18 mouse cellular contexts compared by ENCODE assay signal in the genomic region with DNA sequence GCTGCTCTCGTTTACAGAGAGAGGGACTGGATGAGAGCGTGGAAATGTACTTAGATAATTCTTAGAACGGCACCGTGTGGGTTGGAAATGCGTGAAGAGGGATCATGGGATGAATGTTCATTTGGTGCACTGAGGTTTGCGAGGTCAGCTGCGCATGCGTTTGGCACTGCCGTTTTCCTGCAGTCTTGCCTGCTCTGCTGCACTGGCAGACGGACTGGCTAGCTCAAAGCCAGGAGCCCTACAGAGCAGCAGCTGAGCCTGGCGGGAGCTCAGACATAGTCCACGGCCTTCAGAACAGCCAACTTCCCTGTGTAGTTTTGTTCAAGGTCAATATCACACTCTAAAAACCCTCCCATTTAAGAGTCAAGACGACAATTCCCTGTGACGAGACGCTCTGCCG. TPM values are rescaled to one million over a fixed set of nuclear protein-coding genes. Genes with fewer than 3 reads are reported as not detected.
DNase-seq lines count a peak whose midpoint lies in the region; ATAC-seq and TF ChIP-seq lines count a peak whose summit lies in the region.
"Had no signal": no experiment of that assay in that cellular context is flagged by ENCODE, and none has a peak within 500 bp of the region (broad histone marks: within the 10 kb centered on the region; RNA-seq: fewer than 3 reads in every experiment).

No protein-coding gene starts in this region.

- DNase-seq in hindbrain, embryonic 10.5 days (ENCODE audit: low spot score), result no peak
- no peak for DNase-seq in testis, postnatal 14 days (ENCODE audit: low spot score)
- DNase-seq in cerebellum, postnatal 10 days, result peak; percentile 83 to 92
- DNase-seq in spleen, postnatal 14 days (ENCODE audit: low spot score in 2 of 2), result no peak
- DNase-seq: adrenal gland, adult 8-10 months; B cell, adult 2 months; forebrain, postnatal 0 days; gastrocnemius, adult 2 months; heart, adult 18-20 months; heart, postnatal 10 days; lung, postnatal 14 days; right cerebral cortex, postnatal 25 days; thymus, postnatal 4 days had no signal

- TF ChIP-seq POLR2A in testis, adult 2 months (IDR thresholded peaks at IDR 0.05; ENCODE audit: control insufficient read depth, low read depth, low read length), result no peak

- 74% methylated on average over 16 of the region's 16 CpGs for WGBS in hindbrain, embryonic 16.5 days
- 88% methylated on average over 16 of the region's 16 CpGs for WGBS in hindbrain, embryonic 10.5 days
- 81% methylated on average over 16 of the region's 16 CpGs for WGBS in intestine, embryonic 15.5 days

- H3K9ac ChIP-seq in hindbrain, embryonic 16.5 days (ENCODE audit: low read depth, low read length), result no peak overlapping the region
- no peak overlapping the region for H3K9ac ChIP-seq in intestine, embryonic 15.5 days
- H3K9ac ChIP-seq: embryonic facial prominence, embryonic 12.5 days; forebrain, postnatal 0 days; limb, embryonic 15.5 days had no signal

- H3K36me3 ChIP-seq in hindbrain, embryonic 16.5 days (ENCODE audit: control insufficient read depth, insufficient read depth, low read length), result no peaks in the 10 kb centered on the region
- H3K36me3 ChIP-seq in hindbrain, embryonic 10.5 days, result no peaks in the 10 kb centered on the region
- no peaks in the 10 kb centered on the region for H3K36me3 ChIP-seq in testis, adult 2 months (ENCODE audit: control insufficient read depth, insufficient read depth, low read length)
- no peaks in the 10 kb centered on the region for H3K36me3 ChIP-seq in intestine, embryonic 15.5 days
- H3K36me3 ChIP-seq: embryonic facial prominence, embryonic 12.5 days; limb, embryonic 15.5 days had no signal

- peak; percentile 67 for ATAC-seq in hindbrain, embryonic 16.5 days
- no peak for ATAC-seq in intestine, embryonic 15.5 days
- ATAC-seq: forebrain, postnatal 0 days had no signal

- H3K4me1 ChIP-seq in hindbrain, embryonic 16.5 days (ENCODE audit: control insufficient read depth, insufficient read depth, low read depth, low read length), result no peaks in the 10 kb centered on the region; the same call in 1 of the 2 replicates
- H3K4me1 ChIP-seq in hindbrain, embryonic 10.5 days (replicated peaks), result no peaks in the 10 kb centered on the region
- peaks cover 7% of the 10 kb centered on the region for H3K4me1 ChIP-seq in testis, adult 2 months (ENCODE audit: control insufficient read depth, insufficient read depth, low read length)
- H3K4me1 ChIP-seq in intestine, embryonic 15.5 days (replicated peaks), result no peaks in the 10 kb centered on the region
- H3K4me1 ChIP-seq: embryonic facial prominence, embryonic 12.5 days; limb, embryonic 15.5 days had no signal

- H3K4me3 ChIP-seq in hindbrain, embryonic 16.5 days (ENCODE audit: low read length), result no peak overlapping the region
- no peak overlapping the region for H3K4me3 ChIP-seq in hindbrain, embryonic 10.5 days
- H3K4me3 ChIP-seq in testis, adult 2 months (ENCODE audit: control insufficient read depth, low read depth, low read length), result peak overlapping the region; percentile 49; the same call in 1 of the 2 replicates
- no peak overlapping the region for H3K4me3 ChIP-seq in intestine, embryonic 15.5 days (replicated peaks)
- H3K4me3 ChIP-seq: embryonic facial prominence, embryonic 12.5 days; gastrocnemius, adult 2 months; limb, embryonic 15.5 days had no signal

- no peak for TF ChIP-seq CTCF in testis, adult 2 months (IDR thresholded peaks at IDR 0.05; ENCODE audit: control insufficient read depth, insufficient read depth, insufficient replicate concordance, low read depth, low read length)

- H3K27ac ChIP-seq in hindbrain, embryonic 16.5 days (ENCODE audit: low read depth, low read length), result no peak overlapping the region
- no peak overlapping the region for H3K27ac ChIP-seq in hindbrain, embryonic 10.5 days
- H3K27ac ChIP-seq in testis, adult 2 months (ENCODE audit: control insufficient read depth, insufficient read depth, low read depth, low read length), result no peak overlapping the region
- no peak overlapping the region for H3K27ac ChIP-seq in intestine, embryonic 15.5 days
- H3K27ac ChIP-seq: embryonic facial prominence, embryonic 12.5 days; gastrocnemius, adult 2 months; limb, embryonic 15.5 days had no signal

- H3K9me3 ChIP-seq in hindbrain, embryonic 16.5 days (ENCODE audit: control insufficient read depth, low read length), result no peaks in the 10 kb centered on the region
- H3K9me3 ChIP-seq in hindbrain, embryonic 10.5 days, result no peaks in the 10 kb centered on the region
- no peaks in the 10 kb centered on the region for H3K9me3 ChIP-seq in intestine, embryonic 15.5 days
- H3K9me3 ChIP-seq: embryonic facial prominence, embryonic 12.5 days; limb, embryonic 15.5 days had no signal

- H3K27me3 ChIP-seq in hindbrain, embryonic 16.5 days (replicated peaks; ENCODE audit: control insufficient read depth, insufficient read depth, low read length), result no peaks in the 10 kb centered on the region; the same call in 1 of the 2 replicates
- H3K27me3 ChIP-seq in hindbrain, embryonic 10.5 days (ENCODE audit: insufficient read depth, poor library complexity, severe bottlenecking), result no peaks in the 10 kb centered on the region
- no peaks in the 10 kb centered on the region for H3K27me3 ChIP-seq in testis, adult 2 months (ENCODE audit: control insufficient read depth, insufficient read depth, low read length)
- no peaks in the 10 kb centered on the region; the same call in 1 of the 2 replicates for H3K27me3 ChIP-seq in intestine, embryonic 15.5 days (replicated peaks)
- H3K27me3 ChIP-seq: embryonic facial prominence, embryonic 12.5 days; limb, embryonic 15.5 days had no signal

- no peak overlapping the region for H3K4me2 ChIP-seq in hindbrain, embryonic 16.5 days (ENCODE audit: low read length)
- no peak overlapping the region for H3K4me2 ChIP-seq in intestine, embryonic 15.5 days (replicated peaks)
- H3K4me2 ChIP-seq: embryonic facial prominence, embryonic 12.5 days; limb, embryonic 15.5 days had no signal

RNA-seq across cellular contexts. Expression of a gene that starts 46.5 kb away (rescaled TPM):
- 43.5 and 45.7 TPM in 2 replicates for polyA plus RNA-seq in hindbrain, embryonic 16.5 days (2015; fragmentation: Nextera tagmentation; extraction: Ambion mirVana)
- polyA plus RNA-seq in hindbrain, embryonic 10.5 days (2016; fragmentation: Nextera tagmentation; extraction: Ambion mirVana), result 9.2 TPM in 2 replicates
- 3.0 and 3.2 TPM in 2 replicates for polyA plus RNA-seq in testis, adult 2 months (2012; rRNA removed)
- polyA plus RNA-seq in intestine, embryonic 15.5 days (2015; fragmentation: Nextera tagmentation; extraction: Ambion mirVana), result 8.9 and 9.1 TPM in 2 replicates

Comparison
In these comparisons a context has a peak if more than half of its experiments do, and no peak if none do; other contexts are left out.
1. DNase-seq: peak in cerebellum, postnatal 10 days (2 of 2); none in hindbrain, embryonic 10.5 days (single experiment), testis, postnatal 14 days (single experiment) and spleen, postnatal 14 days (0 of 2).